Mouse (Mus musculus): ENCODE measurements around the gene Rspry1. TPM values are rescaled to one million over a fixed set of nuclear protein-coding genes. Genes with fewer than 3 reads are reported as not detected.

Gene Rspry1
- polyA plus RNA-seq, 1 experiment from 2014 or later: 11.1 TPM

- DNase-seq (no peak), ATAC-seq (peak; percentile 45; the same call in 1 of the 2 replicates)
- H3K4me3 ChIP-seq (ENCODE audit: low read depth, low read length): no peak overlapping the region
- H3K27ac ChIP-seq (ENCODE audit: low read depth): peak overlapping the region; percentile 24; the same call in 1 of the 2 replicates
- H3K9ac ChIP-seq (replicated peaks): no peak overlapping the region
- H3K27me3 ChIP-seq (ENCODE audit: insufficient read depth, low read length): no peaks in the 10 kb centered on the region
- 37% methylated on average over 2 of the region's 2 CpGs for WGBS (ENCODE audit: insufficient replicate concordance)
- H3K4me1 ChIP-seq (ENCODE audit: insufficient read depth): 0 out of 2 replicates have a peak, but pooled peaks cover 3% of the 10 kb centered on the region
- TF ChIP-seq CTCF (IDR thresholded peaks at IDR 0.05; ENCODE audit: low read depth): no peak
- peak; percentile 75 for TF ChIP-seq EP300 (IDR thresholded peaks at IDR 0.05; ENCODE audit: low read depth)
- H3K9me3 ChIP-seq (ENCODE audit: low read length): no peaks in the 10 kb centered on the region
- no peak overlapping the region for H3K4me2 ChIP-seq (ENCODE audit: low read depth, low read length)
- peaks cover 54% of the 10 kb centered on the region for H3K36me3 ChIP-seq (replicated peaks; ENCODE audit: insufficient read depth, low read length)
Observed at GRCm38 (mm10) chr8:94633564-94634194, 31.9 kb downstream of the Rspry1 start.

DNA sequence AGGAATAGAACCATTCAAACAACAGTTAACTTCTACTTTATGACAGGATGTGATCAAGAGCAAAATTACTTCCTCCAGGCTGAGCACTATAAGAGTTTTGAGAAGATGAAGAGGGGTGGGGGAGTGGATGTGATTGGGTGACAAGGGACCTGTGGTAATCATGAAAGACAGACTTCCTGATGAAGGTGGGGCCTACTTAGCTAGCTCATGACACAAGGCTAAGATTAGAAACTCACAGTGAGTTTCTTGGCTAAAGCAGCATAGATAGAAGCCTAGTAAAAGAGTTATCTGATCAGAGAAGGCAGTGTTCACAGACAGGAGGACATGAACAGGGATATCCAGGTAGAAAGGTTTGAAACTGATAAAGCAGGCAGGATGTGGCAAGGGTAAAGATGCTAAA is 32.5 kb downstream of the Rspry1 start:
- DNase-seq: no peak
- no peak overlapping the region for H3K4me3 ChIP-seq (ENCODE audit: low read depth, low read length)
- TF ChIP-seq EP300 (IDR thresholded peaks at IDR 0.05; ENCODE audit: low read depth) (peak; percentile 74), CTCF (IDR thresholded peaks at IDR 0.05; ENCODE audit: low read depth) (no peak)
- H3K27ac ChIP-seq (ENCODE audit: low read depth): peak overlapping the region; percentile 7; the same call in 1 of the 2 replicates
- H3K9ac ChIP-seq (replicated peaks): no peak overlapping the region
- peak; percentile 83 for ATAC-seq
- H3K36me3 ChIP-seq (replicated peaks; ENCODE audit: insufficient read depth, low read length): peaks cover 54% of the 10 kb centered on the region
- no peaks in the 10 kb centered on the region for H3K27me3 ChIP-seq (ENCODE audit: insufficient read depth, low read length)
- no peak overlapping the region for H3K4me2 ChIP-seq (ENCODE audit: low read depth, low read length)
- H3K9me3 ChIP-seq (ENCODE audit: low read length): no peaks in the 10 kb centered on the region
- H3K4me1 ChIP-seq (ENCODE audit: insufficient read depth): 0 out of 2 replicates have a peak, but pooled peaks cover 3% of the 10 kb centered on the region

DNA sequence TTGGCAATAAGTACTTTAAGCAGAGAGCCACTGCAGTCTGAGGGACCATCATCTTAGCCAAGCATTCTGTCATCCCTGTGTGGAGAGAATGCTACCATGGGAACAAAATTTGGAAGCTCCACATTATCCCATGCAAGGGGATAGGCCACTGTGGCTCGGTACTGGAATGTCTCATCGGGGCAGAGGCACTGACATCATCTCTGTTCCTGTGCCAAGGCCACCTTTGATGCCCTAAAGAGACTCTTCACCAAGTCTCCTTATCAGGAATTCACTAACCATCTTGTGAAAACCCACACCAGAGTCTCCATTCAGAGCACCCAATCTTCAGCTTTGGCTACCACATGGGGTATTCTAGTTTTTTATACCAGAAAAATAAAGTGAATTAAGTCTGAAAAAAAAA is 39.4 kb downstream of the Rspry1 start:
- H3K36me3 ChIP-seq (replicated peaks; ENCODE audit: insufficient read depth, low read length): peaks cover 49% of the 10 kb centered on the region

DNA sequence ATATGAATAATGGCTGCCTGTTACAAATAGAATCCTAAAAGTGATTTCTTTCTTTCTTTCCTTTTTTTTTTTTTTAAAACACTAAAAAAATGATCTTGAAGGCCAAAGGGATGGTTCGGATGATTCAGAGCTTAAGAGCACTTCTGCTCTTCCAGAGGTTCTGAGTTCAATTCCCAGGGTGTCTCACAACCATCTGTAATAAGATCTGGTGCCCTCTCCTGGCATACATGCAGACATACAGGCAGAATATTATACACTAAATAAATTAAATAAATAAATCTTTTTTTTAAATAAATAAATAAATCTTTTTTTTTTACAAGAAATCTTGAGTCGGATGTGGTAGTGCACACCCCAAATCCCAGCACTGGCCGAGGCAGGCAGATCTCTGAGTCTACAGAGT is 40.2 kb downstream of the Rspry1 start:
- Histone ChIP-seq H3K4me2 (ENCODE audit: low read depth, low read length) (no peak overlapping the region), H3K27me3 (ENCODE audit: insufficient read depth, low read length) (no peaks in the 10 kb centered on the region), H3K36me3 (replicated peaks; ENCODE audit: insufficient read depth, low read length) (peaks cover 49% of the 10 kb centered on the region), H3K27ac (ENCODE audit: low read depth) (no peak overlapping the region), H3K4me3 (ENCODE audit: low read depth, low read length) (no peak overlapping the region), H3K9me3 (ENCODE audit: low read length) (no peaks in the 10 kb centered on the region), H3K4me1 (ENCODE audit: insufficient read depth) (no peaks in the 10 kb centered on the region), H3K9ac (replicated peaks) (no peak overlapping the region)
- no peak for DNase-seq
- no peak for ATAC-seq
- no peak for TF ChIP-seq CTCF (IDR thresholded peaks at IDR 0.05; ENCODE audit: low read depth)
- TF ChIP-seq EP300 (IDR thresholded peaks at IDR 0.05; ENCODE audit: low read depth): no peak
- WGBS (ENCODE audit: insufficient replicate concordance): 77% methylated on average over 3 of the region's 3 CpGs

More for the DNA sequence above, 39.4 kb downstream of the Rspry1 start:
- no peak overlapping the region for H3K9ac ChIP-seq (replicated peaks)
- ATAC-seq: no peak
- H3K9me3 ChIP-seq (ENCODE audit: low read length): no peaks in the 10 kb centered on the region
- H3K4me3 ChIP-seq (ENCODE audit: low read depth, low read length): no peak overlapping the region
- H3K27me3 ChIP-seq (ENCODE audit: insufficient read depth, low read length): no peaks in the 10 kb centered on the region
- no peak overlapping the region for H3K4me2 ChIP-seq (ENCODE audit: low read depth, low read length)
- no peak for TF ChIP-seq CTCF (IDR thresholded peaks at IDR 0.05; ENCODE audit: low read depth)
- TF ChIP-seq EP300 (IDR thresholded peaks at IDR 0.05; ENCODE audit: low read depth): no peak
- 88% methylated on average over 2 of the region's 2 CpGs for WGBS (ENCODE audit: insufficient replicate concordance)
- H3K4me1 ChIP-seq (ENCODE audit: insufficient read depth): no peaks in the 10 kb centered on the region
- DNase-seq: no peak
- H3K27ac ChIP-seq (ENCODE audit: low read depth): no peak overlapping the region

GRCm38 (mm10) chr8:94645202-94645601 is 43.5 kb downstream of the Rspry1 start:
- Histone ChIP-seq H3K9me3 (ENCODE audit: low read length) (no peaks in the 10 kb centered on the region), H3K36me3 (replicated peaks; ENCODE audit: insufficient read depth, low read length) (peaks cover 43% of the 10 kb centered on the region), H3K4me1 (ENCODE audit: insufficient read depth) (no peaks in the 10 kb centered on the region), H3K9ac (replicated peaks) (no peak overlapping the region), H3K27ac (ENCODE audit: low read depth) (no peak overlapping the region), H3K4me2 (ENCODE audit: low read depth, low read length) (no peak overlapping the region), H3K4me3 (ENCODE audit: low read depth, low read length) (no peak overlapping the region), H3K27me3 (ENCODE audit: insufficient read depth, low read length) (no peaks in the 10 kb centered on the region)
- TF ChIP-seq CTCF (IDR thresholded peaks at IDR 0.05; ENCODE audit: low read depth) (no peak), EP300 (IDR thresholded peaks at IDR 0.05; ENCODE audit: low read depth) (no peak)
- 32% methylated on average over 1 of the region's 1 CpGs for WGBS (ENCODE audit: insufficient replicate concordance)
- ATAC-seq (no peak), DNase-seq (no peak)

GRCm38 (mm10) chr8:94646165-94646564 is 44.4 kb downstream of the Rspry1 start:
- H3K4me2 ChIP-seq (ENCODE audit: low read depth, low read length): no peak overlapping the region
- TF ChIP-seq CTCF (IDR thresholded peaks at IDR 0.05; ENCODE audit: low read depth) (no peak), EP300 (IDR thresholded peaks at IDR 0.05; ENCODE audit: low read depth) (no peak)
- H3K4me1 ChIP-seq (ENCODE audit: insufficient read depth): no peaks in the 10 kb centered on the region
- 86% methylated on average over 3 of the region's 3 CpGs for WGBS (ENCODE audit: insufficient replicate concordance)
- DNase-seq: no peak
- H3K9ac ChIP-seq (replicated peaks): no peak overlapping the region
- no peak for ATAC-seq
- no peak overlapping the region for H3K27ac ChIP-seq (ENCODE audit: low read depth)
- no peak overlapping the region for H3K4me3 ChIP-seq (ENCODE audit: low read depth, low read length)
- H3K36me3 ChIP-seq (replicated peaks; ENCODE audit: insufficient read depth, low read length): peaks cover 39% of the 10 kb centered on the region
- H3K27me3 ChIP-seq (ENCODE audit: insufficient read depth, low read length): no peaks in the 10 kb centered on the region
- no peaks in the 10 kb centered on the region for H3K9me3 ChIP-seq (ENCODE audit: low read length)

Measured in liver, postnatal 0 days (tissue).